Mouse (Mus musculus) c-Kit-negative CD71-positive TER-119-positive erythroid progenitor cells, embryonic 14.5 days (primary cell): ENCODE results near the gene Rpgrip1l.

ENCODE experiments used
- DNase-seq: peaks from one replicate; pipeline ENCODE4 v3.0.0-alpha.2; 2013; ENCODE audit warnings: low read depth, low spot score

The Rpgrip1l gene

DNA sequence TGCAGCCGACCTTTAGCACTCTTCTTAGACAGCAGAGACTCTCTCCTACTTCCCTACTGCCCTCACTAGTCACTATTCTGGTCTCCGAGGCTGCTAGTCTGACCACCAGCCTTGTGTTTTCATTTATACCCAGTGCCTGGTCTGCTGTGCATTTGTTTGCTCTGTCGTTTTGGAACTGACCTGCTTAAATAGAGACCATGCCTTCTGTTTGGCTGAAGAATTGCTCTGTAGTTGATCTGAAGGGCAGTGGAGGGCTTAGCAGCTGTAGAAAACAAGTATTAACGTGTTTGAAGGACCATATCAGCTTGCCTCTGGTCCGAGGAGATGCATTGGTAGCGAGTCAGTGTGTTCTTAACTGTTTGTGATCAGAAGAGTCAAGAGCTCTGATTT lies 16.4 kb upstream of the Rpgrip1l start:
- DNase-seq = no peak

GRCm38 (mm10) chr8:91329056-91329455 lies 16.0 kb upstream of the Rpgrip1l start:
- no peak for DNase-seq

- no peak for DNase-seq
Measured at GRCm38 (mm10) chr8:91327471-91328205, 14.6 kb upstream of the Rpgrip1l start.

DNA sequence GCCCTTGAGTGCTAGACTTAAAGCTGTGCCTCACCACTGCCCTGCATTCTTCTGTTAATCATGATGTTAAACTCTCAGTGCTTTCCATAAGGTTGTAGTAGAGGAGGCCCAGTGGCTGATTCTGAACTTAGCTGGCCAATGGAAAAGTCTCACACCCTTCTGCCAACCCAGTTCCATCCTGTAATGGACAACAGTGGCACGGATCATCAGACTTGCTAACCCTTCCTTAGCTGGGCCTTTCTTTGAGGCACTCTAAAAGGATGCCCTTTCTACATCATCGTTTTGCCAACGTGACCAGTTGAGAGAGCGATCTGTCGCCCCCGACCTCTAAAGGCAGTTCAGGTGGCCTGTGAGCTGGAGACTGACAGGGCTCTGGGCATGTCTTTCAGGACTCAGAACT lies 13.9 kb upstream of the Rpgrip1l start:
- DNase-seq = no peak

GRCm38 (mm10) chr8:91326018-91326417 lies 13.0 kb upstream of the Rpgrip1l start:
- no peak for DNase-seq

GRCm38 (mm10) chr8:91324916-91325315 lies 11.9 kb upstream of the Rpgrip1l start:
- DNase-seq = no peak

GRCm38 (mm10) chr8:91324271-91324670 lies 11.2 kb upstream of the Rpgrip1l start:
- DNase-seq = no peak

GRCm38 (mm10) chr8:91323511-91323910 lies 10.4 kb upstream of the Rpgrip1l start:
- DNase-seq = no peak

DNA sequence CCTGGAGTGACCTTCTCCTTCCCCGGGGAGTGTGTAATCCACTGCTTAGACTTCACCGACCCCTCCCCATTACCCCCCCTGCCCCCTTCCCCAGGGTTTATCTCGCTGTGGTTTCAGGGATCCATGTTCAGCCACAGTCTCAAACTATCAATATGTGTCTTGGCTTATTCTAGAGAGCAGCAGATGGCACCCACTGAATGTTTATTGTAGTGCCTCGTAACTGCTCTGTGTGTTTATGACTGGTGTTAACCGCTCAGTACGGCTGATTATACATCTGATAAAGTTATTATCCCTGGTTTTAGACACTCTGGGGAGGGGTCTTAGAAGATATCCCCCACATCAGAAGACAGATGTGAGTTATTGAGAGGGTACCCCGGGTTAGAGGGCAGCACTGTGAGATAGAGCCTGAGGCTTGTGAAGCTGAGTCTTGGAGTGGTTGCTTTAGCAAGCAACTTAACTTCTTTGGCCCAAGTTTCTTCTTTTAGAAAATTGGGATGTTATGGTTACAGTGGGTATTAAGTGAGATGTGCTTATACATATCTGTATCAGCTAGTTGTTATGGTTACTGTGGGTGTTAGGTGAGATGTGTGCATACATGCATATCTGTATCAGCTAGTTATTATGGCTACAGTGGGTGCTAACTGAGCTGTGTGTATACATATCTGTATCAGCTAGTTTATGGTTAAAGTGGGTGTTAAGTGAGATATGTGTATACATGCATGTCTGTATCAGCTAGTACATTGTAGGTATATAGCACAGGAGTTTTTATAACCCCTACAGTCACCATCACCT lies 6.1 kb upstream of the Rpgrip1l start:
- DNase-seq = no peak

DNA sequence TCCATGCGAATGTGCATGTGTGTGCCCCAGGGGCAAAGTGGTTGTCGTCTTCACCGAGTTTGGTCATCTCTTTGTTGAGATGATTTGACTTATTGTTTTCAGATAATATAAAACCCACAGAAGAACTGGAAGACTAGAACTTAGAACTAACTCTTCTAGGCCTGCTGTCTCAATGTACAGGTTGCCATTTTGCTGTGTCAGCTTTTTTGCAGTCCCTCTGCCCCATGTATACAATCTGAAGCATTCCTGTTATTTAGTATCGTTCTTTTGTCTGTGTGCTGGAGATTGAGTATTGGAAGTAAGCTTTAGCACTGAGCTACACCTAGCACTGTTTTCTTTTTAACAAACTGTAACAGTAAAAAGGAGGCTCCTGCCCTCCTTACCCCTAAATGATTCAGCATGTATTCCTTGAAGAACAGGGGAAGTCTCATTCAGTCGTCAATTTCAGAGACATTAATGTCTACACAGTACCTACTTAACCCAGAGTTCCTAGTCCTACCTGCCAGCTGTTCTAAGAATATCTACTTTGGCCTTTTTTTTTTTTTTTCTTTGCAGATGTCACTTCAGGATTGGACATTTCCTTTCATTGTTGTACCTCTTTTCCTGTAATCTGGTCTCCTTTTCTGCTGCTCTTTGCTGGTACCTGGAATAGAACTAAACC lies 4.6 kb upstream of the Rpgrip1l start:
- DNase-seq = no peak

GRCm38 (mm10) chr8:91312342-91312741 lies 720 bp downstream of the Rpgrip1l start:
- DNase-seq = no peak

DNA sequence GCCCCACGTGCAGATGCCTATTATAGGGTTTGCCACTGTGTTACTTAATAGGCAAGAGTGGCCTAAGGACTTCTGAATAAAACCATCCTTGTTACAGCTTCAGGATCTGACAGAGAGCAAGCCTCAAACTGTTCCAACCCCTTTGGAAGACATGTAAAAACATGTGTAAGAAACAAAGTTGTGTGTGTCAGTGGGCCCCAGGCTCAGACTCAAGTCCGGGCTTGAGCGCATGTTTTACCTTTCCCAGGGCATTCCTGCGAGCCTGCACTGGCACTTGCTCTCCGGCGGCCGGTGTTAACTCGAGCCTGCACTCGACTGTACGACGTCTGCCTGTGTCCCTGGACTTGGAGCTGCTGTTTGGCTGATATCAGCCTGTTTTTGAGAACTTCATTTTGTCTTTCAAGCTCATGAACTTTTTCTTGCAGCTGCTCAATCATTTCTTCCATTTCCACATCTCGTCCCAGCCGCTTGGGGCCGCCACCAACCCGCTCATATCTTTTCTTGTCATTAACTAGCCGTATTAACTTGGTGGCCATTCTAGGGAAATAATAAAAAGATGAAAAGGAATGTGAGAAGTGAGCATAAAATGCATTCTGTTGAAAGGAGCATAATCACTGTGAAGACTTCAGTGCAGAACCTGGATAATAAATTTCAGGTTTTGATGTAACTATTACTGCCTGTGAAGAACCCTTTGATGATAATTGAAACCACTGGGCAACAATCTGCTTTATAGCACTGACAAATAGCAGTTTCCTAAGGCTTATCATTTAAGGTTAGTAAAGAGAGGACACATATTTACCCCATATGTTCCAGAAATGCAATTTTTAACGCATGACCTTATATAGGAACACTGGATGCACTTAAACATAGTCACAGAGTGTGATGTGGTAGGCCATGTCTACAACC lies 8.3 kb downstream of the Rpgrip1l start:
- no peak for DNase-seq

- DNase-seq = no peak
Measured at GRCm38 (mm10) chr8:91298672-91299071, 14.4 kb downstream of the Rpgrip1l start.

GRCm38 (mm10) chr8:91295786-91296185 lies 17.3 kb downstream of the Rpgrip1l start:
- DNase-seq = no peak

- no peak for DNase-seq
Measured at GRCm38 (mm10) chr8:91290576-91290975, 22.5 kb downstream of the Rpgrip1l start.

DNA sequence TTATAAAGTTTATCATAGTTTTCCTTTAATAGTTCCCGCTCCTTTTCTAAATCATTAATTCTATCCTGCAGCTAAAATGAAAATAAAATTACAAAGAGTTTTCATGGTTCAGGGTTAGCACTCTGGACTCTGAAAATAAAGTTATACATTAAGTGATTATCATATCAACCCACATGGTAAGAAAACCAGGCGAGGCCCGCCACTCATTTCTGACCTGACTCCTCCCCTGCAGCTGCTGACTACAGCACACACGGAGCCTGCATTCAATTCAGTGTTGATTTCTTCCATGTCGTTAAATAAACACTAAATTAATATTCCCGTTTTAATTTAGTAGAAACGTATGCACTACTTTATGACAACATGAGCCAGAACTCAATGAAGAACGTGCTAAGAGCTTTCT lies 26.8 kb downstream of the Rpgrip1l start:
- no peak for DNase-seq

DNA sequence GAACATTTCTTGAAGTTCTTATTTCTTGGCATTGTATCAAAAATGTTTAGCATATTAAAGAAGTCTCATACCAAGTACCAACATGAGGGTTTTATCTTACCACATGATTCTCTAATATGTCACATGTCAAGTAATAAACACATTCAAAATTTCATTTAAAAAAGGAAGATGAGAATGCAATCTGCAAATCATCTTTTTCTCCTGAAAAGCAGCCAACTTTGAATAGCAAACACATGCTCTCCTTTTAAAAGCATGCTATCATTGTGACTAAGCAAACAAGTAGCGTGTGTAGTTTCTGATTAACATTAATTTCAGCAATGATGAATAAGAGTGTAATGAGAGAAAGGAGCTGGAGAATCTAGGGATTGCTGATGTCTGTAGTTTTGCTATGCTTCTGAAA lies 29.2 kb downstream of the Rpgrip1l start:
- DNase-seq = no peak

DNA sequence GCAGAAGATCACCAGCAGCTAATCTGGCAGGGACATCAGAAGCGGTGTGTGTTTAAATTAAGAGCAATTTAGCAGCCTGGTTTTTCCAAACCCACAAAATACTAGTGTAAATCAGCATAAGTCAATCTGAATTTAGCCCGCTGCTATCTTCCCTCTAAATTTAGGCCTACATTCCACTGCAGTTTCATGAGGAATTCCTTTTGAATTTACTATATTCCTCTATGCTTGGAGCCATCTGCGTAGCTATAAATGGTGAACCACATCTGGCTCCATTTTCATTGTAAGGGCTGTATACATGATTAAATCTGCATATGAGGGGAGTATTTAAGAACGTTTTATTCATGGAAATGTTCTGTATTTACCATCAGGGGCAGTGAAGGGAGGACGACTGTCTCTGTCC lies 30.4 kb downstream of the Rpgrip1l start:
- DNase-seq = no peak

GRCm38 (mm10) chr8:91281545-91281944 lies 31.5 kb downstream of the Rpgrip1l start:
- DNase-seq = no peak

GRCm38 (mm10) chr8:91280467-91281212 lies 32.4 kb downstream of the Rpgrip1l start:
- DNase-seq = no peak

- DNase-seq = no peak
Measured at GRCm38 (mm10) chr8:91278060-91278459, 35.0 kb downstream of the Rpgrip1l start.
